Mouse (Mus musculus): ENCODE results near the gene Ccni. TPM values are rescaled to one million over a fixed set of nuclear protein-coding genes. Genes with fewer than 3 reads are reported as not detected.

Ccni gene
- polyA plus RNA-seq (2015; fragmentation: Nextera tagmentation; extraction: Ambion mirVana): 71.1 and 93.7 TPM in 2 replicates

DNA sequence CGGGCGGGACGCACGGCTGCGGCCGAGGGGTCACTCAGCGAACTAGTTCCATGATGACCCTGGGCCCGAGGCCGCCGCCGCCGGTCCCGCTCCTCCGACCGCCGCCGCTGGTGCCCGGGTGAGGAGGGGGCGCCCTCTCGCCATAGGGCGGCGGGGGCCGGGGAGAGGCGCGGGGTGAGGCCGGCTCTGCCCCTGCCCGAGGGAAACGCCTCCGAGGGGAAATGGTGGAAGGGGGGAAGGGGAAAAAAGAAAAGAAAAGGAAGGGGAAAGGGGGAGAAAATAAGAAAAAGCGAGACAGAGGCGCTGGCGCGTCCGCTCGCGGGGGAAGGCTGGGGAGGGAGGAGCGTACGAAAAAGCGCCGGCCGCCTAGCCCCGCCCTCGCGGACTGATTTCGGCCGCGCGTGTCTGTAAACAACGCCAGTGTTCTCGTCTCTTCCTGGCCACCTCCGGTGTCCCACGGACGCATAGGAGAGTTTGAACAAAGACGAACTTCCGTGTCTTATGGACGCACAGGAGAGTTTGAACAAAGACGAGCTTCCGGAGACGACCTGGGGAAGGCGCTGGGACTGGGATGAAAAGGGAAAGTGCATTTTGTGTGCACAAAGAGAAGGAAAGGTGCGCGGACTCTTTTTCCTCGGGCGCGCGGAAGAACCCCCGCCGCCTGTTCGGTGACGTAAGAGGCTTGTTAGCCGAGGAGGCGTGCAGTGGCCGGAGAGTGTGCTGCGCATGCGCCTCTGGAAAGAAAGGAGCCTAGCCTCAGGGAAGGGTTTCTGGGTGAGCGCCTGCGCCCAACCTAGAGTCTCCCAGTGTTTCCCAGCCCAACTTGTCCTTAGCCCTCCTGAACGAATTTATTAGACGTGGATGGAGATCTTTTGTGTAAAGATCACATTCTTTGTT is at the start of gene Ccni, which contains the start of gene 2010109A12Rik:
Gene Ccni (minus strand): TSS at position 387 of the 897 bp plus-strand sequence.
Gene 2010109A12Rik (plus strand): TSS at position 410 of the 897 bp plus-strand sequence.
- no peaks in the 10 kb centered on the region for H3K27me3 ChIP-seq
- H3K4me2 ChIP-seq: peak within 1 kb of the TSS; percentile 55
- under 1% methylated on average over 72 of the region's 79 CpGs for WGBS
- H3K4me3 ChIP-seq: peak within 1 kb of the TSS; percentile 93
- ATAC-seq (ENCODE audit: insufficient number of reproducible peaks, low FRiP score, low TSS enrichment, low read depth): peak; percentile 97
- H3K36me3 ChIP-seq: no peaks in the 10 kb centered on the region; the same call in 1 of the 2 replicates
- H3K9me3 ChIP-seq: no peaks in the 10 kb centered on the region
- H3K4me1 ChIP-seq: peaks cover 4% of the 10 kb centered on the region; the same call in 1 of the 2 replicates
- peak within 1 kb of the TSS; percentile 96 for H3K27ac ChIP-seq
- H3K9ac ChIP-seq: peak within 1 kb of the TSS; percentile 84

GRCm38 (mm10) chr5:93255759-93256265 is 49.5 kb upstream of the Ccni start:
- no peaks in the 10 kb centered on the region; the same call in 1 of the 2 replicates for H3K9me3 ChIP-seq
- H3K9ac ChIP-seq: no peak overlapping the region
- no peak overlapping the region for H3K4me2 ChIP-seq
- no peaks in the 10 kb centered on the region for H3K36me3 ChIP-seq
- WGBS: 86% methylated on average over 5 of the region's 5 CpGs
- H3K4me1 ChIP-seq: no peaks in the 10 kb centered on the region
- no peak for ATAC-seq (ENCODE audit: insufficient number of reproducible peaks, low FRiP score, low TSS enrichment, low read depth)
- H3K4me3 ChIP-seq: no peak overlapping the region
- no peak overlapping the region for H3K27ac ChIP-seq
- H3K27me3 ChIP-seq: no peaks in the 10 kb centered on the region

DNA sequence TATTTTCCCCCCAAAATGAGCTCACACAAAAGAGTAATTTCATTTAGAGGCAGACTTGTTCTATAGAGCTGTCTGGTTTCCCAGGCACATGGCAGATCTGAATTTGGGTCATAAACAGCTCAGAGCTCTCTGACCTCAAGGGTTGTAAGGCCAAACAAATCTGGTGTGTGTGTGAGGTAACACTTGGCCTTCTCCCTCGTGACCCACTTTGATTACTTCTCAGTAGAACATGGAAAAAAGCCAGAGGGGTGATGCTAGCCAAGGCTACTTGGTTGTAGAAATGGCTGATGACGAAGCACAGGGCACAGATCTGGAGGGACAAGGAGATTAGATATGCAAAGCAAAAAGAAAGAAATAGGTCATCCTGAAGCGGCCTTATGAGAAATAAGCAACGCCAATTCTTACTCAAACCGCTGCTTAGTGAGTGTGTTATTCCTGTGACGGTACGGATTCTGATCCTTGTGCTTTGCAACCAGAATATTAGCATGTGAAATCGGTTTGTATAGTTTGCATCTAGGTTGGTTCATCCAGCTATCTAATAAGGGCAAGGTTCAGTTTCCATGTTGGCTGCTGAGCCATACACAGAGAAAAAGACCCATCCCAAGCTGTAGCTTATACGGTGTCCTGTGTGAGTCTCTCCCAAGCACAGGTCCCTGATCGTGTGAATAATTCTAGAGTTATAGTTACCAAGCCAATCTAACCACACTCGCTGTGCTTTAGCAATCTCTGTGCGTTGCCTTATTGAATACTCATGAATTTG is 44.9 kb upstream of the Ccni start:
- H3K4me1 ChIP-seq: no peaks in the 10 kb centered on the region
- H3K9me3 ChIP-seq: no peaks in the 10 kb centered on the region
- H3K4me3 ChIP-seq: no peak overlapping the region
- ATAC-seq (ENCODE audit: insufficient number of reproducible peaks, low FRiP score, low TSS enrichment, low read depth): no peak
- no peaks in the 10 kb centered on the region for H3K27me3 ChIP-seq
- WGBS: 84% methylated on average over 12 of the region's 12 CpGs
- H3K36me3 ChIP-seq: no peaks in the 10 kb centered on the region
- H3K4me2 ChIP-seq: no peak overlapping the region
- no peak overlapping the region for H3K9ac ChIP-seq
- no peak overlapping the region for H3K27ac ChIP-seq

DNA sequence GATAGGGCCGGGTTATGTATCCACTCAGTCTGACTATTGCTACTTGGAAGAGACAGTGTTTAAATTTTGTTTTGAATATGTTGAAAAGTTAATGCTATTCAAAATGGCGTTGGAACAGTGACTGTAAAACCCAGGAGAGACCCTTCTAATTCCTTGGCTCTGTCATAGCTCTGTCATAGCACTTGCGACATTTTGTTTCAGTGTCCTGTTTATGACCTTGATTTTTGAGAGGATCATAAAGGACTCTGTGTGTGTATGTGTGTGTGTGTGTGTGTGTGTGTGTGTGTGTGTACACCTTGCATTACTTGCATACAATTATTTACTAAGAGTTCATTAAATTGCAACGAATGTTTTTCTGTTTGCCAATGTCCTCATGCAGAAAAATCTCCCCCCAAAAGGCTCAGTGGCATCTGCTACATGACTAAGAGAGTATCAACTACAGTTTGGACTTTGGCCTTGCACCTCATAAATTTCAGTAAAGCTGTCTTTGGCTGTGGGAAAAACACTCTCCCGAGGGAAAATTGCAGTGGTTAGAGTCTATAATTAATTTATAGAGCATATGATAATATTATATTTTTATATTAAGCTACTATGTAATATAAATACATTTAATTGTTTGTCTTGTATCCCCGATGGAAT is 43.8 kb upstream of the Ccni start:
- Histone ChIP-seq H3K4me3 (no peak overlapping the region), H3K4me2 (no peak overlapping the region), H3K36me3 (no peaks in the 10 kb centered on the region), H3K27me3 (no peaks in the 10 kb centered on the region), H3K4me1 (no peaks in the 10 kb centered on the region), H3K9ac (no peak overlapping the region), H3K27ac (no peak overlapping the region), H3K9me3 (no peaks in the 10 kb centered on the region)
- ATAC-seq (ENCODE audit: insufficient number of reproducible peaks, low FRiP score, low TSS enrichment, low read depth): no peak
- 63% methylated on average over 6 of the region's 6 CpGs for WGBS

GRCm38 (mm10) chr5:93245280-93245679 is 39.0 kb upstream of the Ccni start:
- 85% methylated on average over 2 of the region's 2 CpGs for WGBS
- ATAC-seq (ENCODE audit: insufficient number of reproducible peaks, low FRiP score, low TSS enrichment, low read depth): no peak

GRCm38 (mm10) chr5:93239590-93240544 is 33.6 kb upstream of the Ccni start:
- 78% methylated on average over 8 of the region's 8 CpGs for WGBS
- no peak for ATAC-seq (ENCODE audit: insufficient number of reproducible peaks, low FRiP score, low TSS enrichment, low read depth)
- H3K4me1 ChIP-seq: no peaks in the 10 kb centered on the region
- no peaks in the 10 kb centered on the region for H3K36me3 ChIP-seq
- H3K27ac ChIP-seq: no peak overlapping the region
- H3K9me3 ChIP-seq: no peaks in the 10 kb centered on the region
- no peak overlapping the region for H3K9ac ChIP-seq
- H3K4me2 ChIP-seq: no peak overlapping the region
- no peaks in the 10 kb centered on the region for H3K27me3 ChIP-seq
- no peak overlapping the region for H3K4me3 ChIP-seq

More at GRCm38 (mm10) chr5:93245280-93245679, 39.0 kb upstream of the Ccni start:
- no peak overlapping the region for H3K27ac ChIP-seq
- H3K9ac ChIP-seq: no peak overlapping the region
- no peaks in the 10 kb centered on the region for H3K27me3 ChIP-seq
- no peak overlapping the region for H3K4me3 ChIP-seq
- no peak overlapping the region for H3K4me2 ChIP-seq
- no peaks in the 10 kb centered on the region for H3K36me3 ChIP-seq
- H3K9me3 ChIP-seq: no peaks in the 10 kb centered on the region
- H3K4me1 ChIP-seq: no peaks in the 10 kb centered on the region

DNA sequence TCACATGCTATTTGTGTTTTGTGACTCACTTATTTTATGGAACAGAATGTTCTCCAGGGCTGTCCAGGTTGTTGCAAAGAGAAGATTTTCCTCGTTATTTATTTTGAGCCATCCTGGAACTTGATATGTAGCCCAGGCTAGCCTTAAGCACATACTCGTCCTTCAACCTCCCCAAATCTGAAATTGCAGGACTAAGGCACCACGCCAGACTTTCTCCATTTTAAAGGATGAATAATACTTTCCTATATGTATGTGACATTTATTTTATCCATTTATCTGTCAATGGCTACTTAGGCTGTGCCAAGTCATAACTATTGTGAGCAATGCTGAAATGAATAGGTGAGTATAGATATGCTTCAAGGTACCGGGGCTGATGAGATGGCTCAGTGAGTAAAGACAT is 30.2 kb upstream of the Ccni start:
- Histone ChIP-seq H3K36me3 (no peaks in the 10 kb centered on the region), H3K9ac (no peak overlapping the region), H3K9me3 (no peaks in the 10 kb centered on the region), H3K27ac (no peak overlapping the region), H3K4me2 (no peak overlapping the region), H3K4me3 (no peak overlapping the region), H3K27me3 (no peaks in the 10 kb centered on the region), H3K4me1 (no peaks in the 10 kb centered on the region)
- no peak for ATAC-seq (ENCODE audit: insufficient number of reproducible peaks, low FRiP score, low TSS enrichment, low read depth)
- WGBS: 77% methylated on average over 4 of the region's 4 CpGs

- no peak for ATAC-seq (ENCODE audit: insufficient number of reproducible peaks, low FRiP score, low TSS enrichment, low read depth)
- WGBS: 77% methylated on average over 3 of the region's 3 CpGs
- Histone ChIP-seq H3K9me3 (no peaks in the 10 kb centered on the region), H3K36me3 (no peaks in the 10 kb centered on the region), H3K4me3 (no peak overlapping the region), H3K27ac (no peak overlapping the region), H3K4me1 (no peaks in the 10 kb centered on the region), H3K9ac (no peak overlapping the region), H3K27me3 (no peaks in the 10 kb centered on the region), H3K4me2 (no peak overlapping the region)
These were observed 29.6 kb upstream of the Ccni start for GRCm38 (mm10) chr5:93235888-93236287.

DNA sequence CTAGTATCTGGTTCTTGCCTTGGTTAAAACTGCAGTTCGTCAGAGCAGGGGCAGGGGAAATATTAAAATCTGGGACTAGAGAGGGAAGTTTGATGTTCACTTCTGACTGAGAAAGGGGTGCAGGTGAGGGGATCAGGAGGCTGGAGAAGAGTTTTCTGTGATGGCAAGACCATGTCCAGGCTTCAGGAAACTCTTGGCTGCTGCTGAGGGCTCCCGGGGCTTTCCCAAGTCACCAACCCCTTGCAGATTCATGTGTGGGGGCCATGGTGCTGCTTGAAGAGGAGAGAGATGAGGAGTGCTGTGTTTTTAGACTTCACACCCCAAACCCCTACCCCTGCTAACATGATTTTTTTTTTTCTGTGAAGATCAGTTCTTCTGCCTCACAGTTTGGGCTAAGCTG is 28.3 kb upstream of the Ccni start:
- no peaks in the 10 kb centered on the region for H3K4me1 ChIP-seq
- ATAC-seq (ENCODE audit: insufficient number of reproducible peaks, low FRiP score, low TSS enrichment, low read depth): no peak
- H3K4me3 ChIP-seq: no peak overlapping the region
- H3K36me3 ChIP-seq: no peaks in the 10 kb centered on the region
- no peak overlapping the region for H3K9ac ChIP-seq
- no peak overlapping the region for H3K27ac ChIP-seq
- no peak overlapping the region for H3K4me2 ChIP-seq
- 67% methylated on average over 2 of the region's 2 CpGs for WGBS
- no peaks in the 10 kb centered on the region for H3K27me3 ChIP-seq
- H3K9me3 ChIP-seq: no peaks in the 10 kb centered on the region

DNA sequence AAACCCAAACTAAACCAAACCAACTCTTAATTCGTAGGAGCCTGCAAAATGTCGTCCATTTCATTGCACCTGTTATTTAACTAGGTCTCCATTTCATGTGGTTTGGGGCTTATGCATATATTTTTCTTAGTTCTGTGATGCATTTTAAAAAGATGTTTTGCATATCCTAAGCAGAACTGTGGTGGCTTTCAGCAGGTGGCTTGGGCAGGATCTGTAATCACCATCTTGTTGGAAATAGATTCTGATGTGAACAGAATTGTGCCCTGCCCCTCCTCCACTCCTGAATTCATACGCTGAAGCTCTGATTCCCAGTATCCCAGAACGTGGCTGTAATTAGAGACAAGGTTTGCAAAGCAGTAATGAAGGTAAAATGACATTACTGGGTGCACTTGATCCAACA is 27.8 kb upstream of the Ccni start:
- no peak overlapping the region for H3K9ac ChIP-seq
- H3K4me2 ChIP-seq: no peak overlapping the region
- no peak for ATAC-seq (ENCODE audit: insufficient number of reproducible peaks, low FRiP score, low TSS enrichment, low read depth)
- no peaks in the 10 kb centered on the region for H3K27me3 ChIP-seq
- no peak overlapping the region for H3K27ac ChIP-seq
- no peak overlapping the region for H3K4me3 ChIP-seq
- WGBS: 57% methylated on average over 4 of the region's 4 CpGs
- H3K4me1 ChIP-seq: no peaks in the 10 kb centered on the region
- H3K9me3 ChIP-seq: no peaks in the 10 kb centered on the region
- H3K36me3 ChIP-seq: no peaks in the 10 kb centered on the region

DNA sequence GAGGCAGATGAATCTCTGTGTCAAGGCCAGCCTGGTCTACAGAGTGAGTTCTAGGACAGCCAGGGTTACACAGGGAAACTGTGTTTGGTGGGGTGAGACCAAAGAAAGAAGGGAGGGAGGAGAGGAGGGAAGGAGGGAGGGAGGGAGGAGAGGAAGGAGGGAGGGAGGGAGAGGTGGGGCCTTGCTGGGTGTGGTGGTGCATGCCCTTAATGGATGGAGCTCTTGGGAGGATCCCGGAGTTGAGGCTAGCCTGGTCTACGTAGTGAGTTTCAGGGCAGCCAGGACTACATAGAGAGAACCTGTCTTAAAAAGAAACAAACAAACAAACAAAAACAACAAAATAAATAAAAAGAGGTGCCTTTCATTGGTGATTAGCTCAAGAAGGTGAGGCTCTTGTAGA is 26.5 kb upstream of the Ccni start:
- no peak for ATAC-seq (ENCODE audit: insufficient number of reproducible peaks, low FRiP score, low TSS enrichment, low read depth)
- no peak overlapping the region for H3K9ac ChIP-seq
- H3K9me3 ChIP-seq: no peaks in the 10 kb centered on the region
- H3K4me2 ChIP-seq: no peak overlapping the region
- H3K4me3 ChIP-seq: no peak overlapping the region
- H3K27me3 ChIP-seq: no peaks in the 10 kb centered on the region
- no peaks in the 10 kb centered on the region for H3K4me1 ChIP-seq
- H3K36me3 ChIP-seq: no peaks in the 10 kb centered on the region
- 97% methylated on average over 2 of the region's 2 CpGs for WGBS
- no peak overlapping the region for H3K27ac ChIP-seq

All from limb, embryonic 15.5 days (tissue).